21 mouse cellular contexts compared by ENCODE assay signal in the genomic region with DNA sequence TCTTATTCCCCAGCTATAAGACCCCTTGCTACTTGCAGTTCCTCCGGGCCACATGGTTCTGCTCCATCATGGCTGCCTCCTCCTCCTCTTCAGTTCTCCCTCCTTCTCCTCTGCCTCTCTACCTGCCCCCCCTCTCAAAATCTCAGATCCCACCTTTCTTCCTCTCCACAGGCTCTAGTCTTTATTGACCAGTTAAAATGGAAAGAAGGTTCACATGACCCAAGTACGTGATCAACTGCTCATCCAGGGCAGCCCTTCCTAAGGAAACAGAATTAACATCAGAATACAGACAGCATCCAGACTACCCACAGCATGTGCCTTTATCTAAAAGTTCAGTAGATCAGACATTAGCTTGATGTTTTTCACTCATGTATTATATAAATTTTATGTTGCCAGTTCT.
"Had no signal": no experiment of that assay in that cellular context is flagged by ENCODE, and none has a peak within 500 bp of the region (broad histone marks: within the 10 kb centered on the region; RNA-seq: fewer than 3 reads in every experiment).

No protein-coding gene starts in this region.

- H3K36me3 ChIP-seq: lung, embryonic 15.5 days; midbrain, embryonic 13.5 days; midbrain, embryonic 15.5 days; neural tube, embryonic 13.5 days; neural tube, embryonic 15.5 days had no signal

- H3K4me2 ChIP-seq: lung, embryonic 15.5 days; midbrain, embryonic 11.5 days; midbrain, embryonic 13.5 days; midbrain, embryonic 15.5 days; neural tube, embryonic 13.5 days; neural tube, embryonic 15.5 days had no signal

- H3K27me3 ChIP-seq: lung, embryonic 15.5 days; midbrain, embryonic 13.5 days; midbrain, embryonic 15.5 days; neural tube, embryonic 13.5 days; neural tube, embryonic 15.5 days had no signal

- H3K4me3 ChIP-seq: lung, embryonic 15.5 days; megakaryocyte, embryonic 14.5 days; midbrain, embryonic 13.5 days; midbrain, embryonic 15.5 days; myocyte; neural tube, embryonic 13.5 days; neural tube, embryonic 15.5 days had no signal

- ATAC-seq: lung, postnatal 0 days; midbrain, embryonic 13.5 days; midbrain, embryonic 15.5 days had no signal

- H3K4me1 ChIP-seq: lung, embryonic 15.5 days; midbrain, embryonic 13.5 days; midbrain, embryonic 15.5 days; neural tube, embryonic 13.5 days; neural tube, embryonic 15.5 days had no signal

- H3K9ac ChIP-seq: lung, embryonic 15.5 days; midbrain, embryonic 13.5 days; midbrain, embryonic 15.5 days; neural tube, embryonic 13.5 days; neural tube, embryonic 15.5 days had no signal

- H3K9me3 ChIP-seq: lung, embryonic 15.5 days; midbrain, embryonic 13.5 days; midbrain, embryonic 15.5 days; neural tube, embryonic 13.5 days; neural tube, embryonic 15.5 days had no signal

- H3K27ac ChIP-seq: lung, embryonic 15.5 days; macrophage; midbrain, embryonic 13.5 days; midbrain, embryonic 15.5 days; neural tube, embryonic 13.5 days; neural tube, embryonic 15.5 days had no signal

- DNase-seq: lung, adult 2 months; lung, postnatal 14 days; lung, postnatal 36 days; retina, postnatal 1 day; right cerebral cortex, adult 18-20 months; right cerebral cortex, postnatal 25 days; right cerebral cortex, postnatal 4 days; spleen, adult 18-20 months; thymus, adult 18-20 months; thymus, postnatal 14 days; thymus, postnatal 36 days had no signal
